Mouse (Mus musculus): ENCODE results near the gene Apoc2.

DNA sequence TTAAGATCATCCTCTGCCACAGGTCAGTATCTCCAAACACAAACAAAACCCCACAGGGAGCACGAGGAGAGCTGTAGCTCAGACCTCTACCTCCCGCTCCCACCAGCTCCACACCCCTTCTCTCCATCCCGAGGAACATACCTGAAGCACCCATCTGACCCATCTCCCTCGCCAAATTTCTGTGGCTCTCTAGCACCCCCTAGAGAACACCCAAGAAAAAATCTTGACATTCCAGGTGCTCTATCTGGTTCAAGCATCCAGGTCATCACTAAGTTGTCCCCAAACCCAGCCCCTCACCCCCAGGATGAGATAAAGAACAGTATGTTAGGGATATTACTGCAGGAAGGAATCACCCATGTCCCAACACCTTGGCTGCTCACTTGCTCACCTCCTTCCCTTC is 35.5 kb upstream of the Apoc2 start:
- TF ChIP-seq CTCF (IDR thresholded peaks at IDR 0.05; ENCODE audit: extremely low read depth, insufficient read depth, insufficient read length, insufficient replicate concordance) (peak; percentile 12; the same call in 1 of the 2 replicates), POLR2A (IDR thresholded peaks at IDR 0.05; ENCODE audit: low read depth, low read length) (no peak)

Data from spleen, adult 2 months (tissue).